Mouse (Mus musculus) G1E (cell line): ENCODE data around the gene Prcc.

ENCODE experiments used
- CTCF ChIP-seq: IDR thresholded peaks from 2 replicates; pipeline ENCODE4 v1.5.1; 2012; ENCODE audit warnings: low read depth, low read length, inconsistent platforms, mixed read lengths
- GATA1 ChIP-seq: IDR thresholded peaks from 2 replicates; pipeline ENCODE4 v1.6.1; 2012; ENCODE audit warnings: borderline replicate concordance, low read length, inconsistent platforms, mixed read lengths

DNA sequence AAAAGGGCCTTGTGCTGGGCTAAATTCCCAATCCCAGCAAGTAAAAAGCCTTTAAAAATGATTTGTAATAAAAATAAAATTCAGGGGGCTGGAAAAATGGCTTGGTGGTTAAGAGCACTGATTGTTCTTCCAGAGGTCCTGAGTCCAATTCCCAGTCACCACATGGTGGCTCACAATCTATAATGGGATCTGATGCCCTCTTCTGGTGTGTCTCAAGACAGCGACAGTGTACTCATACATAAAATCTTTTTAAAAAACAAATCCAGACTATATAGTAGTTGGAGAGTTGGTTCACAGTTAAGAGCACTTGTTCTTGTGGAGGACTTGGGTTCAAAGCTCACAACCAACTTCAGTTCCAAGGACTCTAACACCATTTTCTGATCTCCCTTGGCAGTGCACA lies 31.6 kb upstream of the Prcc start:
- no peak for TF ChIP-seq CTCF
- no peak for TF ChIP-seq GATA1
